Mouse (Mus musculus): ENCODE measurements around the gene Ppfia4.

GRCm38 (mm10) chr1:134322591-134322990 is 10.1 kb downstream of the Ppfia4 start:
- peak; percentile 74 for TF ChIP-seq CTCF (IDR thresholded peaks at IDR 0.05; ENCODE audit: low read depth)
- no peak for TF ChIP-seq EP300 (optimal IDR thresholded peaks at IDR 0.05)
